Mouse (Mus musculus): ENCODE data around the gene Nlrp6. TPM values are rescaled to one million over a fixed set of nuclear protein-coding genes. Genes with fewer than 3 reads are reported as not detected.

Gene Nlrp6
- polyA plus RNA-seq, 1 experiment from 2014 or later = 0.61 TPM

DNA sequence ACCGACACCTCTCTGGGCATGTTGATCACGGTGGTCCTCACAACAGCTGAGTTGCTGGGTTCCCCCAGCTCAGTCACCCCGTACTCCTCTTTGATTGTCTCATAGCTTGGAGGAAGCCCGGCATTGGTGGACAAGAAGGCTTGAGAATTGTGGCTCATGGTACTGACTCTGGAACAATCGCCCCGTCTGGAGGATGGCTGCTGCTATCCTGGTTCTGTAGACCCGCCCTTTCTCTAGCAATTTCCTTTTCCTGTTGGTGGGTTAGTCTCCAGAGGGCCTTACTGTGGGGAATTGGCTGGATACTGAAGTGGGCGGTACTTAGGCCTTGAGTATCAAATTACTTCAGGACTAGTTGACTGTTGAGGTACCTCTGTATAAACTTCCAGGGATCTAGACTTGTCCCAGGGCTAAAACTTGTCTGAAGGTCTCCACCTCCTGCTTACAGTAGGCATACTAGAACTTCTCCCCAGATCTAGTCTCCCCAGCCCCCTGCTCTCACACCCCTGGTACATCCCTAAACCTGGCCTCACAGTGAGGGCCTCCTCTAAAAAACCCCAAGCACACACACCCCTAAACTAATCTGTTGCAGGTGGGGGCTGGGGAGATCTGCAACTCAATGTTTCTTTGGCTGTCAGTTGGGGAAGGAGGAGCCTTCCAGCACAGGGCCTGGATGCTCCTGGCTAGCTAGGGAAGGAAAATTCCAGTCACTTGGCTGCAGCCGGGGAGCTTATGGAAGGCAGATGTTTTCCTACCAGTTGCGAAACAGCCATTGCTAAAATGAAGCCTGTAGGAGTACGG lies 35.3 kb downstream of the Nlrp6 start, which contains the start of the genes Gm45717 and Ifitm2:
Gene Gm45717 (minus strand): TSS at position 180 of the 798 bp plus-strand sequence.
Gene Ifitm2 (minus strand): TSS at position 230 of the 798 bp plus-strand sequence.
- 11% methylated on average over 11 of the region's 11 CpGs for WGBS

DNA sequence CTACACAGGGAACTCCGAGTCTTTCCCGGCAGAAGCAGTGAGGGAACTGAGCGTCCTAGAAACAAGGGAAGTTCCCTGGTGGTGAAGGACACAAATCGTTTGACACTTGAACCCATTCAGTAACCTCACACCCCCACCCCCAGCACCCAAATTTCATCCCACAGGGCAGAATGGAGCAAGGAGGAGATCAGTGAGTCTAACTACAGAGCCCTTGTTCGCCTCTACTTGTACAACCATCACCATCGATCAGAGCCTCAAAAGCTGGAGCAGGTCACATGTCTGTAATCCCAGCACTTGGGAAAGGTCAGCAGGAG lies 35.8 kb downstream of the Nlrp6 start:
- WGBS = 42% methylated on average over 6 of the region's 6 CpGs
- peak overlapping the region; percentile 70 for H3K4me2 ChIP-seq (replicated peaks; ENCODE audit: low read depth, low read length)
- peaks cover 5% of the 10 kb centered on the region; the same call in 1 of the 2 replicates for H3K36me3 ChIP-seq (ENCODE audit: control insufficient read depth, insufficient read depth, low read length)
- no peaks in the 10 kb centered on the region for H3K9me3 ChIP-seq (ENCODE audit: control insufficient read depth, low read length)
- no peak overlapping the region; the same call in 1 of the 2 replicates for H3K4me3 ChIP-seq (ENCODE audit: low read length)
- H3K9ac ChIP-seq (ENCODE audit: low read depth, low read length) = no peak overlapping the region
- no peaks in the 10 kb centered on the region for H3K27me3 ChIP-seq (ENCODE audit: control insufficient read depth, insufficient read depth, low read length)
- ATAC-seq (ENCODE audit: low FRiP score, low TSS enrichment) = no peak
- peaks cover 14% of the 10 kb centered on the region for H3K4me1 ChIP-seq (ENCODE audit: control insufficient read depth, insufficient read depth, low read length)
- peak overlapping the region; percentile 91 for H3K27ac ChIP-seq (ENCODE audit: low read depth, low read length)

More for the DNA sequence above, 35.3 kb downstream of the Nlrp6 start, which contains the start of the genes Gm45717 and Ifitm2:
- Histone ChIP-seq H3K4me3 (ENCODE audit: low read length) (peak within 1 kb of the TSS; percentile 55), H3K27me3 (ENCODE audit: control insufficient read depth, insufficient read depth, low read length) (no peaks in the 10 kb centered on the region), H3K9me3 (ENCODE audit: control insufficient read depth, low read length) (no peaks in the 10 kb centered on the region), H3K4me1 (ENCODE audit: control insufficient read depth, insufficient read depth, low read length) (peaks cover 20% of the 10 kb centered on the region), H3K4me2 (replicated peaks; ENCODE audit: low read depth, low read length) (peak within 1 kb of the TSS; percentile 70), H3K9ac (ENCODE audit: low read depth, low read length) (peak within 1 kb of the TSS; percentile 75), H3K36me3 (ENCODE audit: control insufficient read depth, insufficient read depth, low read length) (peaks cover 5% of the 10 kb centered on the region; the same call in 1 of the 2 replicates), H3K27ac (ENCODE audit: low read depth, low read length) (peak within 1 kb of the TSS; percentile 91)
- peak; percentile 88 for ATAC-seq (ENCODE audit: low FRiP score, low TSS enrichment)

DNA sequence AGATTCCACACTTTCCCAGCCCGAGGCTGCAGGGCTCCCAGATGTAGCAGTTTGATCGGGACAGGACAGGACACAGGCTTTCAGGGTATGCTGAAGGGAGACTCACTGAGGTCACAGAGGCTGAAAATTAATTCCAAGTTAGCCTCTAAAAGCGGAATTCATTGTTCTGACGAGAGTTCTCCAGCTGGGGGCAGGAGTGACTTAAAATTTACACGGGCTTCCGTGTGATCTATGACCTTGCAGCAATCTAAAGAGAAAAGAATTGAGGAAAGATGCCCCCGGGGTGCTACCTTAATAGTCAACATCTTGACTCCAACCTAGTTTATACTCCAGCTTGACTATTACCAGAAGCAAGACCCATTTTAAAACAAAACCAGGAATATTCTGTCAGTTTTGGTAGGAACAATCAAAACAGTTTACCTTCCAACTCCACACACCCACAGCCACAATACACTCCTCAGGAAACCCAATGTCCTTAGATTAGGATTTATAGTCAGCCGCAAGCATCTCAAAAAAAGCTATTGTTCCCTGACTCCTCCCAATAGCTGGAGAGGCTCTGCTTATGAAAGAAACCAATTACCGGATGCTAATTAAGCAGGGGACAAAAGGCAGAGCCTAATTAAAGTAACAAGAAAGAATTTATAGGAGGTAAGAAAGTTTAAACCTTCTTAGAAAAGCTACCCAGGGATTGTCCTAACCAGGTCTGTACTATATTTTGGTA lies 38.6 kb downstream of the Nlrp6 start:
- no peaks in the 10 kb centered on the region for H3K9me3 ChIP-seq (ENCODE audit: control insufficient read depth, low read length)
- H3K4me2 ChIP-seq (replicated peaks; ENCODE audit: low read depth, low read length) = no peak overlapping the region
- H3K36me3 ChIP-seq (ENCODE audit: control insufficient read depth, insufficient read depth, low read length) = no peaks in the 10 kb centered on the region
- no peak overlapping the region for H3K4me3 ChIP-seq (ENCODE audit: low read length)
- WGBS = 9% methylated on average over 9 of the region's 9 CpGs
- no peaks in the 10 kb centered on the region for H3K27me3 ChIP-seq (ENCODE audit: control insufficient read depth, insufficient read depth, low read length)
- ATAC-seq (ENCODE audit: low FRiP score, low TSS enrichment) = no peak
- no peak overlapping the region for H3K9ac ChIP-seq (ENCODE audit: low read depth, low read length)
- H3K4me1 ChIP-seq (ENCODE audit: control insufficient read depth, insufficient read depth, low read length) = peaks cover 6% of the 10 kb centered on the region
- H3K27ac ChIP-seq (ENCODE audit: low read depth, low read length) = no peak overlapping the region

DNA sequence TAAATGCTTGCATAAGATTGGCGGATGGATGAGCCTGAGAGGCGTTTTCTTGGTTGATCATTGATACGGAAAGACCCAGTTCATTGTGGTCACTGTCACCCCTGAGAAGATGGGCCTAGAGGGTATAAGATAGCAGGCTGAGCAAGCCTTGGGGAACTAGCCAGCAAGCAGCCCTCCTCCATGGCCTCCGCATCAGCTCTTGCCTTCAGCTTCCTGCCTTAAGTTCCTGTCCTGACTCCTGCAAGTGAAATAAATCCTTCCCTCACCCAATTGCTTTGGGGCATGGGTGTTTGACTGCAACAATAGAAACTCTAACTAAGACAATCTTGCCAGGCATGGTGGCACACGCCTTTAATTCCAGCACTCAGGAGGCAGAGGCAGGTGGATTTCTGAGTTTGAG lies 39.3 kb downstream of the Nlrp6 start:
- Histone ChIP-seq H3K4me3 (ENCODE audit: low read length) (no peak overlapping the region), H3K4me2 (replicated peaks; ENCODE audit: low read depth, low read length) (no peak overlapping the region), H3K27ac (ENCODE audit: low read depth, low read length) (no peak overlapping the region), H3K27me3 (ENCODE audit: control insufficient read depth, insufficient read depth, low read length) (no peaks in the 10 kb centered on the region), H3K4me1 (ENCODE audit: control insufficient read depth, insufficient read depth, low read length) (peaks cover 6% of the 10 kb centered on the region; the same call in 1 of the 2 replicates), H3K9me3 (ENCODE audit: control insufficient read depth, low read length) (no peaks in the 10 kb centered on the region), H3K9ac (ENCODE audit: low read depth, low read length) (no peak overlapping the region), H3K36me3 (ENCODE audit: control insufficient read depth, insufficient read depth, low read length) (no peaks in the 10 kb centered on the region)
- WGBS = 82% methylated on average over 5 of the region's 5 CpGs
- ATAC-seq (ENCODE audit: low FRiP score, low TSS enrichment) = no peak

DNA sequence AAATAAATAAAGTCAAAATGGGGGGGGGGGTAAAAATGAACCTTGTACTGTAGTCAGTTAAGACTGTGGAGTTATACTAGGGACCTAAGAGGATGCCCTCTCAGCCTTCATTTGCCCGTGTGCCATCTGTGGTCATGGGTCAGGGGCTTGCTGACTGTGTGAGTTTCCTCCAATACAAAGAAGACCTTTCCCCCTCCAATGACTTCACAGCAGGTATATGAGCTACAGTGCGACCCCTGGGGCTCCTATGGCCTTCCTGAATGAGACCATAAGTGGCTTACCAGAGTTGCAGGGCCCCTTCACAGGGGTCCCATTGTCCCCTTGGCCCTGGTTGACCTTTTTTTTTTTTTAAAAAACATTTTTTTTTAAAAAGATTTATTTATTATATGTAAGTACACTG lies 40.7 kb downstream of the Nlrp6 start:
- H3K9me3 ChIP-seq (ENCODE audit: control insufficient read depth, low read length) = no peaks in the 10 kb centered on the region
- no peak overlapping the region for H3K27ac ChIP-seq (ENCODE audit: low read depth, low read length)
- no peak overlapping the region for H3K4me2 ChIP-seq (replicated peaks; ENCODE audit: low read depth, low read length)
- H3K4me1 ChIP-seq (ENCODE audit: control insufficient read depth, insufficient read depth, low read length) = peaks cover 2% of the 10 kb centered on the region; the same call in 1 of the 2 replicates
- H3K27me3 ChIP-seq (ENCODE audit: control insufficient read depth, insufficient read depth, low read length) = no peaks in the 10 kb centered on the region
- H3K9ac ChIP-seq (ENCODE audit: low read depth, low read length) = no peak overlapping the region
- no peak overlapping the region for H3K4me3 ChIP-seq (ENCODE audit: low read length)
- WGBS = 65% methylated on average over 2 of the region's 2 CpGs
- H3K36me3 ChIP-seq (ENCODE audit: control insufficient read depth, insufficient read depth, low read length) = no peaks in the 10 kb centered on the region
- ATAC-seq (ENCODE audit: low FRiP score, low TSS enrichment) = no peak

DNA sequence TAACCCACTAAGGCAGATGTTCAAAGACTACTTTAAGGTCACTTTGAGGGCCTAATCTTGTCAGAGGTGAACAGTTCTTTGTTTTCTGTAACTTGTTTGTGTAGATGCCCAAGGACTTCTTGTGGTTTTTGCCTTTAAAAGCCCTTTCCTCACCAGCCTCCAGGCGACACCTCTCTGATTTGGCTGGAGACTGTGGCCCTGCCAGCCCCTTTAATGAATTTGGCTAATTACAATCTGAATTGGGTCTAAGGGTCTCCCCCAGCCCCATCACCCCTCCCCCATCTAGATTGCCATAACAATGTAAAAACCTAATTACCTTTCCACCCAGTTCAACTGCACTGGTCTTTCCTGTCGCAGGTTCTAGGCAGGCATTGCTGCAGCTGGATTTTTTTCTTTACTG lies 42.0 kb downstream of the Nlrp6 start:
- no peak for ATAC-seq (ENCODE audit: low FRiP score, low TSS enrichment)
- Histone ChIP-seq H3K4me1 (ENCODE audit: control insufficient read depth, insufficient read depth, low read length) (no peaks in the 10 kb centered on the region; the same call in 1 of the 2 replicates), H3K27me3 (ENCODE audit: control insufficient read depth, insufficient read depth, low read length) (no peaks in the 10 kb centered on the region), H3K4me3 (ENCODE audit: low read length) (no peak overlapping the region), H3K9ac (ENCODE audit: low read depth, low read length) (no peak overlapping the region), H3K27ac (ENCODE audit: low read depth, low read length) (no peak overlapping the region), H3K9me3 (ENCODE audit: control insufficient read depth, low read length) (no peaks in the 10 kb centered on the region), H3K4me2 (replicated peaks; ENCODE audit: low read depth, low read length) (no peak overlapping the region), H3K36me3 (ENCODE audit: control insufficient read depth, insufficient read depth, low read length) (no peaks in the 10 kb centered on the region)
- 58% methylated on average over 2 of the region's 2 CpGs for WGBS

DNA sequence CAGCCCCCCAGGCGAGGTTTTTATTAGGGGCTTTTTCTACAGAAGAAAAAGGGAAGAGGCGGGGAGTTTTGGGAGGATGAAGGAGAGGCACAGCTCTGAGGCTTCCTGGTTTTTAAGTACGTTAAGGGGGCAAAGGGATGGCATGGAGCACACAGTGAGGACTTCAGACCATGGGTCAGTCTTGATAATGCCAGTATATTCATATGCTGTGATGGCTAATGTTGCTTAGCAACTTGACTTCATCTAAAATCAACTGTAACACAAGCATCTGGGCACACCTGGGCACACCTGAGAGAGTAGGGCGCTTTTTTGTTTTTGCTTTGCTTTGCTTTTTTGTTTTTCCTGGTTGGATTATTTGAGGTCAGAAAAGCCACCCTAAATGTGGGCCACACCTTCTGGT lies 46.2 kb downstream of the Nlrp6 start, which contains the start of gene Ifitm1:
Gene Ifitm1 (plus strand): TSS at position 301 of the 400 bp plus-strand sequence.
- no peaks in the 10 kb centered on the region for H3K9me3 ChIP-seq (ENCODE audit: control insufficient read depth, low read length)
- H3K36me3 ChIP-seq (ENCODE audit: control insufficient read depth, insufficient read depth, low read length) = no peaks in the 10 kb centered on the region
- no peak within 1 kb of the TSS for H3K4me3 ChIP-seq (ENCODE audit: low read length)
- no peak within 1 kb of the TSS for H3K27ac ChIP-seq (ENCODE audit: low read depth, low read length)
- WGBS = 85% methylated on average over 4 of the region's 4 CpGs
- no peaks in the 10 kb centered on the region for H3K27me3 ChIP-seq (ENCODE audit: control insufficient read depth, insufficient read depth, low read length)
- H3K4me1 ChIP-seq (ENCODE audit: control insufficient read depth, insufficient read depth, low read length) = no peaks in the 10 kb centered on the region
- H3K9ac ChIP-seq (ENCODE audit: low read depth, low read length) = no peak within 1 kb of the TSS
- ATAC-seq (ENCODE audit: low FRiP score, low TSS enrichment) = no peak
- peak within 1 kb of the TSS; percentile 16 for H3K4me2 ChIP-seq (replicated peaks; ENCODE audit: low read depth, low read length)

DNA sequence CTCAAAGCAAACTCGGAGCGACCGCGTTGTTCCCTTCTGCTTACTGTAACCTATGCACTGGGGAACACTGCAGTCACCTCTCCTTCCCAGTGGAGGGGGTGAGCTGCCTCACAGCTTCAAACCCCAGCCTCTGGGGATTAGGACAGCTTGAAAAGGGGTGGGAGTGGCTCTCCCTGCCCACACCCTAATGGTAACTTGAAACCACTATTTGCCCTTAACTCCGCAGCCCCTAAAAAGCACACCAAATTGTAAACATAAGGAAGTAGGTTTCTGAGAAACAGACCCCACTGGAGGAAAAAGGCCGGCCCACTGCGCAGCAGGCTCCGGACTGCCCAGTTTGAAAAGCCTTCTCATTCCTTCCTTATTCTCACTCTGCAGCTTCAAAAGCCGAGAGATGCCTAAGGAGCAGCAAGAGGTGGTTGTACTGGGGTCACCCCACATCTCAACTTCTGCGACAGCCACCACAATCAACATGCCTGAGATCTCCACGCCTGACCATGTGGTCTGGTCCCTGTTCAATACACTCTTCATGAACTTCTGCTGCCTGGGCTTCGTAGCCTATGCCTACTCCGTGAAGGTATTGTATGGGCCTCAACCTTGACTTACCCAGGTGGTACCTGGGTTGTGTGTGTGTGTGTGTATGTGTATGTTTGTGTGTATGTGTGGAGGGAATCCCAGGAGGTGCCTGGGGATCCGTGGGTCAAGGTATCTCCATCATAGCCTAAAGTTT lies 47.3 kb downstream of the Nlrp6 start:
- Histone ChIP-seq H3K9ac (ENCODE audit: low read depth, low read length) (no peak overlapping the region), H3K27ac (ENCODE audit: low read depth, low read length) (no peak overlapping the region), H3K4me2 (replicated peaks; ENCODE audit: low read depth, low read length) (peak overlapping the region; percentile 16), H3K27me3 (ENCODE audit: control insufficient read depth, insufficient read depth, low read length) (no peaks in the 10 kb centered on the region), H3K36me3 (ENCODE audit: control insufficient read depth, insufficient read depth, low read length) (no peaks in the 10 kb centered on the region), H3K4me1 (ENCODE audit: control insufficient read depth, insufficient read depth, low read length) (no peaks in the 10 kb centered on the region), H3K4me3 (ENCODE audit: low read length) (no peak overlapping the region), H3K9me3 (ENCODE audit: control insufficient read depth, low read length) (no peaks in the 10 kb centered on the region)
- ATAC-seq (ENCODE audit: low FRiP score, low TSS enrichment) = peak; percentile 77
- 6% methylated on average over 14 of the region's 14 CpGs for WGBS
